Mouse (Mus musculus) kidney, postnatal 14 days (tissue): ENCODE results near the gene Sirt4.

ENCODE experiments used
- DNase-seq: peaks from one replicate; pipeline ENCODE4 v3.0.0; 2022; ENCODE audit warnings: mixed read lengths

Sirt4 gene

DNA sequence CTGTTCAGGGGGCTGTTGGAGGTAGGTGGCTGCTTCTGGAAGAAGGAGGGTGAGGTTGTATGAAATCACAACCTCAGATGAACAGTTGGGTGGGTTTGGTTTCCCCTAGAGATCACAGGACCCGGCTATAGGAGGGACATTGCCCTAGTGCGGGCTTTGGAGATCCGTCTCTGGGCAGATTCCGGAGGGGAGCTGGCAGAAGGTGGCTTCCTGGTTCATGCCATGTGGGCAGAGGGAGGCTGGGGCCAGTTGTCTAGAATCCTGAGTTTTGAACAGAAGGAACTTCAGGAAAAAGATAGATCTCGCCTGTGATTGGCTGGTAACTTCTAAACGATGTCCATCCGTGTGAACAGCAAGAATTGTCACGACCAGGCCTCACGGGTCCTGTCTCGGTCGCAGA lies 52.1 kb downstream of the Sirt4 start:
- no peak for DNase-seq

DNA sequence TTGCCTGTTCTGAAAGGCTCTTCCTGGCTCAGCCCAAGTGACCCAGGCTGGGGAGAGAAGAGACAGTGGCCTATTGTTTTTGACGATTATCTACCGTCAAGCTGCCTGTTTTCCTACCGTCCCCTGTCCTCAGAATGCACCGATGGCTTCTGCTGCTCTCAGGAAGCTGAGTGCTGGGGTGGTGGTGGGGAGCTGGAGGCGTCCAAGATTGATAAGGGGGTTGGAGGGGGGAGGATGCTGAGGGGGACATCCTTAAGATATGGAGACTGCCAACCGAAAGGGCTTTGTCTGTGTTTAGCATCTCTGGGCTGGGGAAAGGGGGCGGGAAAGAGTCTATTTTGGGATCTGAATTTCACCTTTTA lies 52.6 kb downstream of the Sirt4 start:
- DNase-seq, result no peak

DNA sequence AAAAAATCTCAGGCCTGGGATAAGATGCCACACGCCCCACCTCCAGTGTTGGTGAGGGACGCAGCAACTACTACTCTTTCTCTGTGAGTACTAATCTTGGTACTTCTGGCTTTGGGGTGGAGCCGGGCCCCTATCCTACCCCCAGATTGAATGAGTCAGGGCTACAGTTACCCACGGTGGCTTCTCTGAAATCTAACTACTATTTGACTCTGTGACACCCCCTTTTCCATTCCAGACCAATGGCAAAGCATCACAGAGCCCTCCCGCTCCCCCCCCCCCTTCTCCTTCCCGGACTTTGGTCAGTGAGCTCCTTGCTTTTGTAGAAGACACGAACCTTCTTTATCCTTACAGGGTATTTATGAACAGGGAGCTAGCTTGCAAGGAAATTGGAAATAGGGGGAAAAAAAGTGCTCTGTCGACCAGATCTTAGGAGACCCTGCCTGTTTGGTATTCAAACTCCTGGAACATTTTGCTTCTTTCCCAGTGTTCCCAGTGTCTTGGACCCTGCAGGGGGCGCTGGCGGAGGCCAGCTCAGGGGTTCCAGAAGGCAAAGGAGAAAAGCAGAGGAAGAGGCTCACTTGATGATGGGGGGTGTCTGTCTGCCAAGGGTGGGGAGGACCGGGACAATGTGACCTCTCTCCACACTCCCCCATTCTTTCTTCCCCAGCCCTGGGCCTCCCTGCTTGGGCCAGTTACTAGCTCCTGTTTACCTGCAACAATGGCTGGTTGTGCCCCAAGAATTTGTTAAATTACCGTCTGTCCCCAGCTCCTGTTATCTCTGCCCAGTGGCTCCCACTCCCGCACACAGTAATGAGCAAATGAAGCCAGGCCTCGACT lies 53.2 kb downstream of the Sirt4 start:
- peak; percentile 17 for DNase-seq

DNA sequence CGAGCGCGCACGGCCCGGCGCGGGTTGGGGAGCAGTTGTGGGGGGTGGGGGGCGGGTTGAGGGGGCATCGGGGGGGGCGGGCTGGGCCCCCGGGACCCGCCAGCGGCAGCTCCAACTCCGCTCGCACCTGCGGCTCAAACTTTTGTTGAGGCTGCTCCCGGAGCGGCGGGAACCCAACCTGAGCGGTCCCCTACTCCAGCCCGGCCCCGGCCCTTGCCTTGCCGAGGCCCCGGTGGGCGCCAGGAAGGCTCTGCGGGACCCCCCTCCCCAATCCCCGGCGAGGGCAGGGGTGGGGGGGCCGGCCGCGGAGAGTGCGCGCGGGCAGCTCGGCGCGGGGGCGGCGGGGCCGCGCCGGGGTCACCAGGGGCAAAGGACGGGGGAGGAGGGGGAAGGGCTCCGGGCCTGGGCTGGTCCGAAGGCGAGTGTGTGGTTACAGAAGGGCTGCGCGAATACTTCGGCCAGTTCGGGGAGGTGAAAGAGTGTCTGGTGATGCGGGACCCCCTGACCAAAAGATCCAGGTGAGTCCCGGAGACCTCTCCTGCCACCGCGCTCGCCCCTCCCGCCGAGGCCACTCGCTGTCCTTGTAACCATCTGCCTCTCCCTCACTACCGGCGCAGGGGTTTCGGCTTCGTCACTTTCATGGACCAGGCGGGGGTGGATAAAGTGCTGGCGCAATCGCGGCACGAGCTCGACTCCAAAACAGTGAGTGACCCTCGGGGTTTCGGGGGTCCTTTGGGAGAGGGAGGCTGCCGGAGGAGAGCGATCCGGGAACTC lies 54.2 kb downstream of the Sirt4 start:
- DNase-seq, result peak; percentile 18

DNA sequence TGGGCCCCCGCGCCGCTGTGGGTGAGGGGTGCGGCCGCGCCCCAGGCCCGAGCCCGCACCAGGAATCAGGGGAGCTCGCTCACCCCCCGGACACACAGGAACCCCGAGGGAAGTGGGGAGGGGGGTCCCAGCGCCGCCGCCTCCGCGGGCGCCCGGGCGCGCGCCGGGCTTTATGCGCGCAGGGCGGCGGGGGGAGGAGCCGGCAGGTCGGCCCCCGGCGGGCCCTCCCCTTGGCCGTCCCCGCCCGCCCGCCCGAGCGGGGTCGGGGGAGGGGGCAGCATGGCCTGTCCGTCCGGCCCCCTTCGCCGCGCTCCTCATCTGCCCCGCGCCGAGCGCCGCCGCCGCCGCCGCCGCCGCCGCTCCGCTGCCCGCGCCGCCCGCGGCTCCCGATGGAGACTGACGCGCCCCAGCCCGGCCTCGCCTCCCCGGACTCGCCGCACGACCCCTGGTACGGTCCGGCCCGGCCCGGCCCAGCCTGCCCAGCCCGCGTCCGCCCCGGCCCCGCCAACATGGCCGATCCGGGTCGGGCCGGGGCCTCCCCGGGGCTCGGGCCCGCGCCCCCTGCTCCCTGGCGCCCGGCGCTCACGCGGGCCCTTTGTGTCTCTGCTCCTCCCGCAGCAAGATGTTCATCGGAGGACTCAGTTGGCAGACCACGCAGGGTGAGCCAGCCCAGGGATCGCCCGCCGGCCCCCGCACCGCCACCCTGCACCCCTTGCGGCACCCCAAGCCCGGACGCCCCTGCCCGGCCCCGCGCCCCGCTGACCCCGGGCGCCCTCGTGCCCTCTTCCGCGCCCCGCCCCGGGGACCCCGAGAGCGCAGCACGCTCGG lies 55.0 kb downstream of the Sirt4 start, which contains the start of gene Msi1:
Gene Msi1, plus strand, starts transcription at position 241 of the 828 bp plus-strand sequence.
- DNase-seq, result peak; percentile 51

DNA sequence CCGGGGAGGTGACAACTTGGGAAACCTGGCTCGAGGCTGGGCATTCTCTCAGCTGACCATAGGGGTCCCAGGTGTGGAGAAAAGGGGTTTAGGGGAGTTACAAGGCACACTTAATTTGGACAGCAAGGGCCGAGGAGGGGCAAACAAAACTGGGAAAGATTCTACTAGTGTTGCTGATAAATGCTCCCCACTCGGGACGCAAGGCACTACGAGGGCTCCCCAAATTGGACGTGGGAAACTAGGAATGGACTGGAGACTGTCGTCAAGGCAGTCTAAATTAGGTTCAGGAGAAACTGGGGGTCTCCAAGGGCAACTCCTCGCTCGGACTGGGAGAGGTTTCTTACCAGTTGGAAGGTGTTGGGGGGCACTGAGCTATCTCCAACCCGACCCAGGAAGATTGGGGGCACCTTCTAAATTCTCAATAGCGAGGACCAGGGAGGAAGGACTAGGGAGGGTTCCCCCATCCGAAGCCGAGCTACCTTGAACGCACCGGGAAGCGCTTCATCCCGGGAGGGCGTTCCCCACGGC lies 55.6 kb downstream of the Sirt4 start:
- DNase-seq, result no peak
